Mouse (Mus musculus): Measurements from ENCODE around the gene Gga3. TPM values are rescaled to one million over a fixed set of nuclear protein-coding genes. Genes with fewer than 3 reads are reported as not detected.

Gene Gga3
- polyA plus RNA-seq, 1 experiment, result 44.0 TPM

GRCm38 (mm10) chr11:115632247-115632646 lies 28.4 kb upstream of the Gga3 start:
- TF ChIP-seq FLI1 (IDR thresholded peaks at IDR 0.05; ENCODE audit: low read length), result no peak
- no peak for TF ChIP-seq GATA1 (IDR thresholded peaks at IDR 0.05; ENCODE audit: borderline replicate concordance, low read length)
- Histone ChIP-seq H3K4me3 (replicated peaks) (no peak overlapping the region), H3K9me3 (no peaks in the 10 kb centered on the region), H3K27me3 (replicated peaks) (no peaks in the 10 kb centered on the region), H3K36me3 (replicated peaks; ENCODE audit: low read length) (no peaks in the 10 kb centered on the region), H3K4me1 (peaks cover 58% of the 10 kb centered on the region)

GRCm38 (mm10) chr11:115631505-115631890 lies 27.6 kb upstream of the Gga3 start:
- Histone ChIP-seq H3K9me3 (no peaks in the 10 kb centered on the region), H3K36me3 (replicated peaks; ENCODE audit: low read length) (no peaks in the 10 kb centered on the region), H3K4me1 (peaks cover 66% of the 10 kb centered on the region), H3K4me3 (replicated peaks) (peak overlapping the region; percentile 82), H3K27me3 (replicated peaks) (no peaks in the 10 kb centered on the region)
- TF ChIP-seq FLI1 (IDR thresholded peaks at IDR 0.05; ENCODE audit: low read length) (no peak), GATA1 (IDR thresholded peaks at IDR 0.05; ENCODE audit: borderline replicate concordance, low read length) (no peak)

GRCm38 (mm10) chr11:115630532-115631504 lies 27.0 kb upstream of the Gga3 start:
- Histone ChIP-seq H3K27me3 (replicated peaks) (no peaks in the 10 kb centered on the region), H3K4me1 (peaks cover 72% of the 10 kb centered on the region), H3K4me3 (replicated peaks) (peak overlapping the region; percentile 82), H3K36me3 (replicated peaks; ENCODE audit: low read length) (peaks cover 4% of the 10 kb centered on the region), H3K9me3 (no peaks in the 10 kb centered on the region)
- TF ChIP-seq FLI1 (IDR thresholded peaks at IDR 0.05; ENCODE audit: low read length) (no peak), GATA1 (IDR thresholded peaks at IDR 0.05; ENCODE audit: borderline replicate concordance, low read length) (no peak)

- H3K36me3 ChIP-seq (replicated peaks; ENCODE audit: low read length), result peaks cover 9% of the 10 kb centered on the region
- no peak overlapping the region for H3K4me3 ChIP-seq (replicated peaks)
- no peaks in the 10 kb centered on the region for H3K9me3 ChIP-seq
- no peaks in the 10 kb centered on the region for H3K27me3 ChIP-seq (replicated peaks)
- H3K4me1 ChIP-seq, result peaks cover 76% of the 10 kb centered on the region
- TF ChIP-seq FLI1 (IDR thresholded peaks at IDR 0.05; ENCODE audit: low read length), result no peak
- no peak for TF ChIP-seq GATA1 (IDR thresholded peaks at IDR 0.05; ENCODE audit: borderline replicate concordance, low read length)
Observed at GRCm38 (mm10) chr11:115629734-115630531, 26.1 kb upstream of the Gga3 start.

- H3K36me3 ChIP-seq (replicated peaks; ENCODE audit: low read length), result peaks cover 18% of the 10 kb centered on the region
- no peak for TF ChIP-seq FLI1 (IDR thresholded peaks at IDR 0.05; ENCODE audit: low read length)
- TF ChIP-seq GATA1 (IDR thresholded peaks at IDR 0.05; ENCODE audit: borderline replicate concordance, low read length), result no peak
- peaks cover 66% of the 10 kb centered on the region for H3K4me1 ChIP-seq
- H3K4me3 ChIP-seq (replicated peaks), result peak overlapping the region; percentile 94
- no peaks in the 10 kb centered on the region for H3K9me3 ChIP-seq
- no peaks in the 10 kb centered on the region for H3K27me3 ChIP-seq (replicated peaks)
Observed at GRCm38 (mm10) chr11:115628465-115629101, 24.7 kb upstream of the Gga3 start.

GRCm38 (mm10) chr11:115627705-115628464 lies 24.0 kb upstream of the Gga3 start, which contains the start of gene Slc25a19:
Gene Slc25a19, minus strand, starts transcription at chr11:115628295.
- peaks cover 60% of the 10 kb centered on the region for H3K4me1 ChIP-seq
- no peaks in the 10 kb centered on the region for H3K9me3 ChIP-seq
- 0 out of 2 replicates have a peak, but pooled peaks have one; percentile 21 for TF ChIP-seq FLI1 (IDR thresholded peaks at IDR 0.05; ENCODE audit: low read length)
- TF ChIP-seq GATA1 (IDR thresholded peaks at IDR 0.05; ENCODE audit: borderline replicate concordance, low read length), result no peak
- no peaks in the 10 kb centered on the region for H3K27me3 ChIP-seq (replicated peaks)
- peak within 1 kb of the TSS; percentile 94 for H3K4me3 ChIP-seq (replicated peaks)
- H3K36me3 ChIP-seq (replicated peaks; ENCODE audit: low read length), result peaks cover 25% of the 10 kb centered on the region

GRCm38 (mm10) chr11:115626824-115627616 lies 23.2 kb upstream of the Gga3 start:
- Histone ChIP-seq H3K9me3 (no peaks in the 10 kb centered on the region), H3K27me3 (replicated peaks) (no peaks in the 10 kb centered on the region), H3K4me1 (peaks cover 53% of the 10 kb centered on the region), H3K36me3 (replicated peaks; ENCODE audit: low read length) (peaks cover 33% of the 10 kb centered on the region), H3K4me3 (replicated peaks) (peak overlapping the region; percentile 94)
- TF ChIP-seq FLI1 (IDR thresholded peaks at IDR 0.05; ENCODE audit: low read length), result no peak
- TF ChIP-seq GATA1 (IDR thresholded peaks at IDR 0.05; ENCODE audit: borderline replicate concordance, low read length), result no peak

GRCm38 (mm10) chr11:115625877-115626276 lies 22.0 kb upstream of the Gga3 start:
- Histone ChIP-seq H3K36me3 (replicated peaks; ENCODE audit: low read length) (peaks cover 43% of the 10 kb centered on the region), H3K4me3 (replicated peaks) (no peak overlapping the region), H3K27me3 (replicated peaks) (no peaks in the 10 kb centered on the region), H3K4me1 (peaks cover 42% of the 10 kb centered on the region), H3K9me3 (no peaks in the 10 kb centered on the region)
- TF ChIP-seq GATA1 (IDR thresholded peaks at IDR 0.05; ENCODE audit: borderline replicate concordance, low read length) (no peak), FLI1 (IDR thresholded peaks at IDR 0.05; ENCODE audit: low read length) (no peak)

Measured in megakaryocyte, embryonic 14.5 days (primary cell).